Mouse (Mus musculus): ENCODE results near the gene Gfpt2.

DNA sequence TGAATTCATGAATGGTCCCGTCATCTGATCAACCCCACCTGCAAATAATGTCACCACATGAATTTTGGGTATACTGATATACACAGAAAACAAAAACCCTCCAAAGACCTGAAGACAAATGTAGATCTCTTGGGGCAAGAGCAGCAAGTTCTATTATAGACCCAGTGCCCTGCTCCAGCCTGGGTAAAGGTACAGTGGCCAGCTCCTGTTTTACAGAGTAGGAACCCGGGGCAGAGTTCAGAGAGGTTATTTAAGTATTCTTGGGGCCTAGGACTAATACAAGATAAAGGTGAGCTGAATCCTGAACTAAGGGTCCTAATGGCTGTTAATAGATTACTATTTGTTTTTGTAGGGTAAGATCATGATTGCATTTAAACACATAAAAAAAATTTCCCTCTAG is 27.6 kb downstream of the Gfpt2 start:
- TF ChIP-seq CTCF (IDR thresholded peaks at IDR 0.05; ENCODE audit: borderline replicate concordance, control insufficient read depth, extremely low read depth, insufficient read depth, low read length, poor library complexity) (no peak), POLR2A (IDR thresholded peaks at IDR 0.05; ENCODE audit: control insufficient read depth, extremely low read depth, insufficient read depth, low read length, poor library complexity) (no peak)
